Mouse (Mus musculus) heart, adult 9 months (tissue): Measurements from ENCODE around the gene Ip6k2.

Experiments used
- DNase-seq, 2 experiments: peaks; one replicate each; pipeline ENCODE4 v3.0.0; 2022; ENCODE audit warnings: low spot score in 2 of 2

Ip6k2 gene

GRCm38 (mm10) chr9:108820077-108820476 lies 36.5 kb downstream of the Ip6k2 start:
- no peak for DNase-seq

- DNase-seq = no peak
Measured at GRCm38 (mm10) chr9:108824144-108824685, 40.6 kb downstream of the Ip6k2 start.

GRCm38 (mm10) chr9:108824755-108825413 lies 41.3 kb downstream of the Ip6k2 start:
- no peak for DNase-seq

- no peak for DNase-seq
Measured at GRCm38 (mm10) chr9:108825820-108826699, 42.5 kb downstream of the Ip6k2 start, which contains the start of gene Celsr3. Gene Celsr3 (plus strand): TSS chr9:108826320.

GRCm38 (mm10) chr9:108826700-108827340 lies 43.2 kb downstream of the Ip6k2 start:
- DNase-seq = peak; percentile 51 to 66

- no peak for DNase-seq
Measured at GRCm38 (mm10) chr9:108827454-108827853, 43.9 kb downstream of the Ip6k2 start.

- DNase-seq = no peak
Measured at GRCm38 (mm10) chr9:108827906-108828305, 44.3 kb downstream of the Ip6k2 start.

GRCm38 (mm10) chr9:108831637-108832036 lies 48.0 kb downstream of the Ip6k2 start:
- DNase-seq = no peak

- DNase-seq = peak; percentile 83 to 86
Measured at GRCm38 (mm10) chr9:108832390-108833108, 49.0 kb downstream of the Ip6k2 start.

- DNase-seq = peak; percentile 44 to 51
Measured at GRCm38 (mm10) chr9:108842989-108843388, 59.4 kb downstream of the Ip6k2 start.

- no peak for DNase-seq
Measured at GRCm38 (mm10) chr9:108845390-108845789, 61.8 kb downstream of the Ip6k2 start.

- DNase-seq = no peak
Measured at GRCm38 (mm10) chr9:108847374-108847773, 63.8 kb downstream of the Ip6k2 start.

- no peak for DNase-seq
Measured at GRCm38 (mm10) chr9:108848419-108848818, 64.8 kb downstream of the Ip6k2 start.

- peak; percentile 70 for DNase-seq
Measured at GRCm38 (mm10) chr9:108852976-108853375, 69.4 kb downstream of the Ip6k2 start, which contains the start of gene Slc26a6. Gene Slc26a6 (plus strand): TSS chr9:108853283.

GRCm38 (mm10) chr9:108853635-108854240 lies 70.1 kb downstream of the Ip6k2 start:
- DNase-seq = peak; percentile 96

GRCm38 (mm10) chr9:108854241-108854696 lies 70.7 kb downstream of the Ip6k2 start:
- DNase-seq = peak; percentile 82 to 84

- peak in 1 of 2 experiments; percentile 37 for DNase-seq
Measured at GRCm38 (mm10) chr9:108855335-108855734, 71.7 kb downstream of the Ip6k2 start.
